In genomic region chr7:115537636-115538035, GRCm38 (mm10) we compare ENCODE assay signal across 23 mouse cellular contexts.
DNase-seq lines count a peak whose midpoint lies in the region; ATAC-seq and TF ChIP-seq lines count a peak whose summit lies in the region.
"Had no signal": no experiment of that assay in that cellular context is flagged by ENCODE, and none has a peak within 500 bp of the region (broad histone marks: within the 10 kb centered on the region; RNA-seq: fewer than 3 reads in every experiment).

No protein-coding gene starts in this region.

- H3K4me2 ChIP-seq in forebrain, embryonic 14.5 days (ENCODE audit: low read length), result no peak overlapping the region
- no peak overlapping the region for H3K4me2 ChIP-seq in forebrain, postnatal 0 days (ENCODE audit: low read depth)
- H3K4me2 ChIP-seq in kidney, embryonic 14.5 days (replicated peaks; ENCODE audit: low read depth, low read length), result no peak overlapping the region
- H3K4me2 ChIP-seq: embryonic facial prominence, embryonic 12.5 days; embryonic facial prominence, embryonic 15.5 days; forebrain, embryonic 15.5 days; heart, embryonic 11.5 days; hindbrain, embryonic 15.5 days had no signal

- no peak overlapping the region for H3K27ac ChIP-seq in forebrain, embryonic 14.5 days (ENCODE audit: low read depth, low read length)
- no peak overlapping the region for H3K27ac ChIP-seq in forebrain, postnatal 0 days (ENCODE audit: low read depth, low read length)
- no peak overlapping the region for H3K27ac ChIP-seq in kidney, embryonic 14.5 days (ENCODE audit: low read depth, low read length)
- H3K27ac ChIP-seq: embryonic facial prominence, embryonic 12.5 days; embryonic facial prominence, embryonic 15.5 days; forebrain, embryonic 15.5 days; hindbrain, embryonic 10.5 days; hindbrain, embryonic 15.5 days had no signal

- no peak for TF ChIP-seq CTCF in forebrain, postnatal 0 days (IDR thresholded peaks at IDR 0.05; ENCODE audit: low read depth)
- TF ChIP-seq CTCF in brain, embryonic 14.5 days (IDR thresholded peaks at IDR 0.05; ENCODE audit: borderline replicate concordance, extremely low read depth, insufficient read depth, insufficient read length), result no peak

- TF ChIP-seq POLR2A in brain, embryonic 14.5 days (IDR thresholded peaks at IDR 0.05; ENCODE audit: borderline replicate concordance, extremely low read depth, insufficient read depth, insufficient read length, poor library complexity, severe bottlenecking), result no peak

- DNase-seq in forebrain, embryonic 14.5 days (ENCODE audit: low spot score), result peak; percentile 47
- DNase-seq in forebrain, postnatal 0 days, result no peak
- DNase-seq in layer of hippocampus, adult 11-12 months (ENCODE audit: low spot score), result peak; percentile 17
- no peak for DNase-seq in layer of hippocampus, adult 9-10 months (ENCODE audit: low spot score)
- DNase-seq in brain, embryonic 14.5 days (ENCODE audit: low read depth), result peak; percentile 56
- peak; percentile 12 for DNase-seq in layer of hippocampus, adult 9-11 months
- DNase-seq: adrenal gland, postnatal 10 days; adrenal gland, postnatal 36 days; B cell, adult 2 months; cerebellum, adult 11-12 months; cerebellum, adult 8-10 months; gastrocnemius, postnatal 10 days; gastrocnemius, postnatal 36 days had no signal

- ATAC-seq in forebrain, embryonic 14.5 days, result no peak
- ATAC-seq in forebrain, postnatal 0 days, result no peak
- ATAC-seq in kidney, embryonic 14.5 days (ENCODE audit: low FRiP score, low TSS enrichment), result no peak
- ATAC-seq: forebrain, embryonic 15.5 days; Patski had no signal

- WGBS in forebrain, embryonic 14.5 days, result 60% methylated on average over 3 of the region's 3 CpGs
- 38% methylated on average over 3 of the region's 3 CpGs for WGBS in forebrain, postnatal 0 days
- 89% methylated on average over 3 of the region's 3 CpGs for WGBS in kidney, embryonic 14.5 days

- H3K4me1 ChIP-seq in forebrain, embryonic 14.5 days (ENCODE audit: control insufficient read depth, insufficient read depth, low read length), result 0 out of 2 replicates have a peak, but pooled peaks cover 5% of the 10 kb centered on the region
- H3K4me1 ChIP-seq in forebrain, postnatal 0 days (ENCODE audit: insufficient read depth), result no peaks in the 10 kb centered on the region
- H3K4me1 ChIP-seq in kidney, embryonic 14.5 days (ENCODE audit: control insufficient read depth, insufficient read depth, low read length), result no peaks in the 10 kb centered on the region
- H3K4me1 ChIP-seq: embryonic facial prominence, embryonic 12.5 days; embryonic facial prominence, embryonic 15.5 days; hindbrain, embryonic 15.5 days had no signal

- no peak overlapping the region for H3K9ac ChIP-seq in forebrain, embryonic 14.5 days (ENCODE audit: low read length)
- H3K9ac ChIP-seq in forebrain, postnatal 0 days, result no peak overlapping the region
- H3K9ac ChIP-seq in kidney, embryonic 14.5 days (ENCODE audit: low read depth, low read length), result no peak overlapping the region
- H3K9ac ChIP-seq: embryonic facial prominence, embryonic 12.5 days; embryonic facial prominence, embryonic 15.5 days; forebrain, embryonic 15.5 days; hindbrain, embryonic 15.5 days had no signal

- H3K9me3 ChIP-seq in forebrain, embryonic 14.5 days (replicated peaks; ENCODE audit: control insufficient read depth, low read length), result no peaks in the 10 kb centered on the region
- H3K9me3 ChIP-seq in forebrain, postnatal 0 days (ENCODE audit: low read length), result no peaks in the 10 kb centered on the region
- H3K9me3 ChIP-seq in kidney, embryonic 14.5 days (ENCODE audit: control insufficient read depth, low read length), result no peaks in the 10 kb centered on the region
- H3K9me3 ChIP-seq: embryonic facial prominence, embryonic 12.5 days; embryonic facial prominence, embryonic 15.5 days; forebrain, embryonic 15.5 days; G1E; hindbrain, embryonic 10.5 days; hindbrain, embryonic 15.5 days had no signal

- H3K4me3 ChIP-seq in forebrain, embryonic 14.5 days (ENCODE audit: low read depth, low read length), result no peak overlapping the region
- H3K4me3 ChIP-seq in forebrain, postnatal 0 days (ENCODE audit: low read depth, low read length), result no peak overlapping the region
- H3K4me3 ChIP-seq in kidney, embryonic 14.5 days (ENCODE audit: low read length), result no peak overlapping the region
- H3K4me3 ChIP-seq: embryonic facial prominence, embryonic 12.5 days; embryonic facial prominence, embryonic 15.5 days; forebrain, embryonic 15.5 days; hindbrain, embryonic 10.5 days; hindbrain, embryonic 15.5 days had no signal

- peaks cover 10% of the 10 kb centered on the region; the same call in 1 of the 2 replicates for H3K36me3 ChIP-seq in forebrain, embryonic 14.5 days (ENCODE audit: control insufficient read depth, insufficient read depth, low read length)
- H3K36me3 ChIP-seq in forebrain, postnatal 0 days (ENCODE audit: insufficient read depth), result no peaks in the 10 kb centered on the region
- H3K36me3 ChIP-seq in kidney, embryonic 14.5 days (ENCODE audit: control insufficient read depth, insufficient read depth, low read length), result no peaks in the 10 kb centered on the region
- H3K36me3 ChIP-seq: embryonic facial prominence, embryonic 12.5 days; embryonic facial prominence, embryonic 15.5 days; forebrain, embryonic 15.5 days; hindbrain, embryonic 10.5 days; hindbrain, embryonic 15.5 days had no signal

- H3K27me3 ChIP-seq in forebrain, embryonic 14.5 days (replicated peaks; ENCODE audit: control insufficient read depth, insufficient read depth, low read length), result no peaks in the 10 kb centered on the region
- no peaks in the 10 kb centered on the region; the same call in 1 of the 2 replicates for H3K27me3 ChIP-seq in forebrain, postnatal 0 days (ENCODE audit: insufficient read depth, low read length)
- no peaks in the 10 kb centered on the region for H3K27me3 ChIP-seq in kidney, embryonic 14.5 days (ENCODE audit: control insufficient read depth, insufficient read depth, low read length)
- H3K27me3 ChIP-seq: CH12.LX; forebrain, embryonic 15.5 days; hindbrain, embryonic 15.5 days; Patski had no signal

Comparison
In these comparisons a context has a peak if more than half of its experiments do, and no peak if none do; other contexts are left out.
1. DNase-seq: peak in forebrain, embryonic 14.5 days (single experiment), layer of hippocampus, adult 11-12 months (single experiment), brain, embryonic 14.5 days (single experiment) and layer of hippocampus, adult 9-11 months (single experiment); none in forebrain, postnatal 0 days (single experiment) and layer of hippocampus, adult 9-10 months (single experiment).